Mouse (Mus musculus) E14TG2a.4 (cell line): ENCODE data around the gene Adarb2.

Source experiments
- CTCF ChIP-seq: conservative IDR thresholded peaks from 2 replicates; pipeline ENCODE4 v1.5.1; 2014; ENCODE audit warnings: low read length
- NANOG ChIP-seq: IDR thresholded peaks from 2 replicates; pipeline ENCODE4 v1.6.1; 2014; ENCODE audit warnings: borderline replicate concordance, low read length, mixed read lengths

GRCm38 (mm10) chr13:8700981-8701380, 498.3 kb downstream of the Adarb2 start:
- no peak for TF ChIP-seq CTCF
- no peak for TF ChIP-seq NANOG
